Mouse (Mus musculus) lung, postnatal 0 days (tissue): ENCODE data around the gene Rhbdl3.
A peak's percentile ranks its signal among the peaks of the same experiment; 100 is the strongest.

Experiments used
- CTCF ChIP-seq: IDR thresholded peaks from 2 replicates; pipeline ENCODE4 v1.5.1; 2016; ENCODE audit warnings: antibody characterized with exemption, mild to moderate bottlenecking
- EP300 ChIP-seq: IDR thresholded peaks from 2 replicates; pipeline ENCODE4 v1.6.1; 2016; ENCODE audit warnings: antibody characterized with exemption, mild to moderate bottlenecking, control low read depth

DNA sequence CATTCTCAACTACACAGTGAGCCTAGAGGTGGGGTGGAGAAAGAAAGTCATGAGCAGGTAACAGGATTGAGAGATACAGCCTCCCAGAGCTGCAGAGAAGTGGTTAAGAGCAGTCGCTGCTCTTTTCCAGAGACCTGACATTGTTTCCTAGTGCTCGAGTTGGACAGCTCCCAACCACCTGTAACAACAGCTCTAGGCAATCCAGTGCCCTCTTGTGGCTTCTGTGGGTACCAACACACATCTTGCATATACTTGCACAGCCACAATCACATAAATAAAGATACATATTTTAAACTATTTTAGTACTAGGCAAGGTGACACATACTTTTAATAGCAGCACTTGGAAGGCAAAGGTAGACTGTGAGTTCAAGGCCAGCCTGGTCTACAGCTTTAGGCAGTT lies 9.7 kb upstream of the Rhbdl3 start:
- TF ChIP-seq EP300 (no peak), CTCF (peak; percentile 2; the same call in 1 of the 2 replicates)
